8 mouse cellular contexts compared by ENCODE assay signal in genomic region chr11:5787671-5788055, GRCm38 (mm10). TPM values are rescaled to one million over a fixed set of nuclear protein-coding genes. Genes with fewer than 3 reads are reported as not detected.
DNase-seq lines count a peak whose midpoint lies in the region; ATAC-seq and TF ChIP-seq lines count a peak whose summit lies in the region.

No protein-coding gene starts in this region.

- H3K27me3 ChIP-seq in heart, embryonic 12.5 days (replicated peaks) = no peaks in the 10 kb centered on the region
- no peaks in the 10 kb centered on the region for H3K27me3 ChIP-seq in E14TG2a.4 (ENCODE audit: insufficient read depth, low read length)
- H3K27me3 ChIP-seq in hindbrain, embryonic 11.5 days (ENCODE audit: control insufficient read depth, insufficient read depth, low read length) = no peaks in the 10 kb centered on the region
- no peaks in the 10 kb centered on the region for H3K27me3 ChIP-seq in midbrain, embryonic 10.5 days (ENCODE audit: low read depth, poor library complexity, severe bottlenecking)

- peaks cover 20% of the 10 kb centered on the region for H3K36me3 ChIP-seq in heart, embryonic 12.5 days
- peaks cover 37% of the 10 kb centered on the region for H3K36me3 ChIP-seq in E14TG2a.4 (ENCODE audit: insufficient read depth, low read length)
- H3K36me3 ChIP-seq in hindbrain, embryonic 11.5 days (ENCODE audit: control insufficient read depth, insufficient read depth, low read length) = no peaks in the 10 kb centered on the region
- peaks cover 23% of the 10 kb centered on the region for H3K36me3 ChIP-seq in midbrain, embryonic 10.5 days

- H3K4me2 ChIP-seq in heart, embryonic 12.5 days = peak overlapping the region; percentile 83
- peak overlapping the region; percentile 84 for H3K4me2 ChIP-seq in hindbrain, embryonic 11.5 days (replicated peaks; ENCODE audit: low read depth, low read length)

- H3K9ac ChIP-seq in heart, embryonic 12.5 days = peak overlapping the region; percentile 86
- peak overlapping the region; percentile 85 for H3K9ac ChIP-seq in hindbrain, embryonic 11.5 days (ENCODE audit: low read depth, low read length)

- H3K4me1 ChIP-seq in heart, embryonic 12.5 days (replicated peaks) = peaks cover 22% of the 10 kb centered on the region
- H3K4me1 ChIP-seq in E14TG2a.4 (replicated peaks; ENCODE audit: low read depth, low read length) = peaks cover 44% of the 10 kb centered on the region
- H3K4me1 ChIP-seq in hindbrain, embryonic 11.5 days (replicated peaks; ENCODE audit: control insufficient read depth, insufficient read depth, low read length) = peaks cover 4% of the 10 kb centered on the region; the same call in 1 of the 2 replicates
- peaks cover 28% of the 10 kb centered on the region for H3K4me1 ChIP-seq in midbrain, embryonic 10.5 days

- H3K9me3 ChIP-seq in heart, embryonic 12.5 days (replicated peaks) = no peaks in the 10 kb centered on the region
- no peaks in the 10 kb centered on the region for H3K9me3 ChIP-seq in E14TG2a.4 (ENCODE audit: low read length)
- H3K9me3 ChIP-seq in hindbrain, embryonic 11.5 days (ENCODE audit: control insufficient read depth, low read length) = no peaks in the 10 kb centered on the region
- H3K9me3 ChIP-seq in midbrain, embryonic 10.5 days (replicated peaks) = no peaks in the 10 kb centered on the region

- intact Hi-C loops in heart, postnatal 10 days (cut with DNase I) = loop anchor here (1.0 to 5.0 kb wide), 3 partner anchors 25 to 100 kb away; partner anchors contain the start of genes Polm and Urgcp

- peak overlapping the region; percentile 91 for H3K4me3 ChIP-seq in heart, embryonic 12.5 days
- peak overlapping the region; percentile 94 for H3K4me3 ChIP-seq in E14TG2a.4 (replicated peaks; ENCODE audit: low read length)
- H3K4me3 ChIP-seq in hindbrain, embryonic 11.5 days (ENCODE audit: low read depth, low read length) = peak overlapping the region; percentile 75
- H3K4me3 ChIP-seq in midbrain, embryonic 10.5 days = peak overlapping the region; percentile 93

- no peak for ATAC-seq in heart, embryonic 12.5 days (ENCODE audit: insufficient number of reproducible peaks, low FRiP score)
- ATAC-seq in hindbrain, embryonic 11.5 days (ENCODE audit: low FRiP score) = no peak
- no peak for ATAC-seq in CD4-positive, CD25-positive, alpha-beta regulatory T cell, adult 4 months

- TF ChIP-seq CTCF in E14TG2a.4 (conservative IDR thresholded peaks at IDR 0.05; ENCODE audit: low read length) = no peak

- H3K27ac ChIP-seq in heart, embryonic 12.5 days (ENCODE audit: poor library complexity, severe bottlenecking) = peak overlapping the region; percentile 94
- H3K27ac ChIP-seq in hindbrain, embryonic 11.5 days (ENCODE audit: low read depth, low read length) = peak overlapping the region; percentile 83
- H3K27ac ChIP-seq in midbrain, embryonic 10.5 days (replicated peaks) = peak overlapping the region; percentile 92

- no peak for DNase-seq in heart, postnatal 10 days
- DNase-seq in hindbrain, embryonic 11.5 days (ENCODE audit: low spot score) = no peak
- no peak for DNase-seq in midbrain, embryonic 10.5 days (ENCODE audit: low spot score)
- DNase-seq in retina, embryonic 14.5 days (ENCODE audit: low spot score) = no peak
- no peak for DNase-seq in spleen, postnatal 4 days (ENCODE audit: low spot score in 2 of 2)

- WGBS in heart, embryonic 12.5 days = 34% methylated on average over 8 of the region's 8 CpGs
- 34% methylated on average over 8 of the region's 8 CpGs for WGBS in hindbrain, embryonic 11.5 days
- 42% methylated on average over 8 of the region's 8 CpGs for WGBS in midbrain, embryonic 10.5 days

RNA-seq across cellular contexts. Expression of gene Dbnl, which starts 0.6 kb away (rescaled TPM):
- 87.0 and 88.0 TPM in 2 replicates for polyA plus RNA-seq in heart, embryonic 12.5 days (2016; fragmentation: Nextera tagmentation; extraction: Ambion mirVana)
- 10 to 100 TPM; 37.4 to 40.6 TPM for total RNA-seq in heart, postnatal 10 days (2021)
- polyA plus RNA-seq in hindbrain, embryonic 11.5 days (2014; fragmentation: Nextera tagmentation; extraction: Ambion mirVana) = 141 and 144 TPM in 2 replicates
- polyA plus RNA-seq in midbrain, embryonic 10.5 days (2016; fragmentation: Nextera tagmentation; extraction: Ambion mirVana) = 142 and 159 TPM in 2 replicates
- 100 to 1,000 TPM; 121 to 155 TPM for polyA plus RNA-seq in CD4-positive, CD25-positive, alpha-beta regulatory T cell, adult 4 months (2017; shearing (Covaris generic))

RNA-seq across cellular contexts. Expression of gene Pgam2, which starts 15.9 kb away (rescaled TPM):
- 738 and 761 TPM in 2 replicates for polyA plus RNA-seq in heart, embryonic 12.5 days (2016; fragmentation: Nextera tagmentation; extraction: Ambion mirVana)
- 100 to 1,000 TPM; 756 to 765 TPM for total RNA-seq in heart, postnatal 10 days (2021)
- polyA plus RNA-seq in hindbrain, embryonic 11.5 days (2014; fragmentation: Nextera tagmentation; extraction: Ambion mirVana) = 7.9 and 8.5 TPM in 2 replicates
- 2.5 and 5.5 TPM in 2 replicates for polyA plus RNA-seq in midbrain, embryonic 10.5 days (2016; fragmentation: Nextera tagmentation; extraction: Ambion mirVana)
- 1 to 10 TPM in 1 of 2 experiments, not detected in 1; 3.0 TPM for polyA plus RNA-seq in CD4-positive, CD25-positive, alpha-beta regulatory T cell, adult 4 months (2017; shearing (Covaris generic))

RNA-seq across cellular contexts. Expression of gene Urgcp, which starts 25.5 kb away (rescaled TPM):
- polyA plus RNA-seq in heart, embryonic 12.5 days (2016; fragmentation: Nextera tagmentation; extraction: Ambion mirVana) = 32.2 and 33.8 TPM in 2 replicates
- total RNA-seq in heart, postnatal 10 days (2021) = 10 to 100 TPM; 65.6 to 68.5 TPM
- polyA plus RNA-seq in hindbrain, embryonic 11.5 days (2014; fragmentation: Nextera tagmentation; extraction: Ambion mirVana) = 8.4 and 9.6 TPM in 2 replicates
- polyA plus RNA-seq in midbrain, embryonic 10.5 days (2016; fragmentation: Nextera tagmentation; extraction: Ambion mirVana) = 18.3 and 22.8 TPM in 2 replicates
- 1 to 10 TPM; 5.2 to 9.1 TPM for polyA plus RNA-seq in CD4-positive, CD25-positive, alpha-beta regulatory T cell, adult 4 months (2017; shearing (Covaris generic))

RNA-seq across cellular contexts. Expression of gene Polm, which starts 50.2 kb away (rescaled TPM):
- 8.4 and 9.0 TPM in 2 replicates for polyA plus RNA-seq in heart, embryonic 12.5 days (2016; fragmentation: Nextera tagmentation; extraction: Ambion mirVana)
- 1 to 10 TPM; 5.0 to 6.7 TPM for total RNA-seq in heart, postnatal 10 days (2021)
- polyA plus RNA-seq in hindbrain, embryonic 11.5 days (2014; fragmentation: Nextera tagmentation; extraction: Ambion mirVana) = 5.6 and 6.9 TPM in 2 replicates
- polyA plus RNA-seq in midbrain, embryonic 10.5 days (2016; fragmentation: Nextera tagmentation; extraction: Ambion mirVana) = 9.8 and 10.8 TPM in 2 replicates
- polyA plus RNA-seq in CD4-positive, CD25-positive, alpha-beta regulatory T cell, adult 4 months (2017; shearing (Covaris generic)) = 10 to 100 TPM; 17.2 to 37.5 TPM

Comparison
In these comparisons a context has a peak if more than half of its experiments do, and no peak if none do; other contexts are left out.
1. RNA of gene Pgam2, which starts 15.9 kb away (polyA plus RNA-seq): 738 to 761 TPM in heart, embryonic 12.5 days; 7.9 to 8.5 TPM in hindbrain, embryonic 11.5 days, 3.0 TPM in CD4-positive, CD25-positive, alpha-beta regulatory T cell, adult 4 months and 2.5 to 5.5 TPM in midbrain, embryonic 10.5 days; every median in the first group is over 10 times any median in the second.
2. Peak in every context shown above with its lines, with median percentiles within 50 percentile points of each other: H3K27ac ChIP-seq and H3K4me3 ChIP-seq.